In genomic region chr1:193311596-193311995, GRCm38 (mm10) we compare ENCODE assay signal across 22 mouse cellular contexts. TPM values are rescaled to one million over a fixed set of nuclear protein-coding genes. Genes with fewer than 3 reads are reported as not detected.
DNase-seq lines count a peak whose midpoint lies in the region; ATAC-seq and TF ChIP-seq lines count a peak whose summit lies in the region.
"Had no signal": no experiment of that assay in that cellular context is flagged by ENCODE, and none has a peak within 500 bp of the region (broad histone marks: within the 10 kb centered on the region; RNA-seq: fewer than 3 reads in every experiment).

No protein-coding gene starts in this region.

- H3K4me1 ChIP-seq in kidney, postnatal 0 days (replicated peaks; ENCODE audit: insufficient read depth, low read length), result 0 out of 2 replicates have a peak, but pooled peaks cover 4% of the 10 kb centered on the region
- no peaks in the 10 kb centered on the region for H3K4me1 ChIP-seq in liver, embryonic 11.5 days (replicated peaks; ENCODE audit: control insufficient read depth, insufficient read depth, low read length)
- H3K4me1 ChIP-seq in hindbrain, postnatal 0 days (ENCODE audit: insufficient read depth, low read length), result peaks cover 10% of the 10 kb centered on the region
- H3K4me1 ChIP-seq: embryonic facial prominence, embryonic 15.5 days; forebrain, embryonic 10.5 days; midbrain, embryonic 12.5 days had no signal

- no peak for TF ChIP-seq CTCF in kidney, postnatal 0 days (IDR thresholded peaks at IDR 0.05; ENCODE audit: low read depth)
- no peak for TF ChIP-seq CTCF in hindbrain, postnatal 0 days (IDR thresholded peaks at IDR 0.05; ENCODE audit: low read depth)

- no peak overlapping the region for H3K4me2 ChIP-seq in kidney, postnatal 0 days (ENCODE audit: low read length)
- no peak overlapping the region for H3K4me2 ChIP-seq in liver, embryonic 11.5 days
- H3K4me2 ChIP-seq in hindbrain, postnatal 0 days (ENCODE audit: low read depth, low read length), result no peak overlapping the region
- H3K4me2 ChIP-seq: embryonic facial prominence, embryonic 15.5 days; hindbrain, embryonic 13.5 days; intestine, embryonic 15.5 days; limb, embryonic 13.5 days; midbrain, embryonic 12.5 days; neural tube, embryonic 13.5 days had no signal

- H3K9ac ChIP-seq in kidney, postnatal 0 days (ENCODE audit: low read depth, low read length), result no peak overlapping the region
- no peak overlapping the region for H3K9ac ChIP-seq in liver, embryonic 11.5 days (ENCODE audit: low read depth, low read length)
- H3K9ac ChIP-seq in hindbrain, postnatal 0 days (replicated peaks; ENCODE audit: low read length), result no peak overlapping the region
- H3K9ac ChIP-seq: embryonic facial prominence, embryonic 15.5 days; hindbrain, embryonic 13.5 days; intestine, embryonic 15.5 days; limb, embryonic 13.5 days; midbrain, embryonic 12.5 days; neural tube, embryonic 13.5 days had no signal

- no peaks in the 10 kb centered on the region for H3K9me3 ChIP-seq in kidney, postnatal 0 days (replicated peaks; ENCODE audit: low read length)
- H3K9me3 ChIP-seq in liver, embryonic 11.5 days (ENCODE audit: control insufficient read depth, low read length), result no peaks in the 10 kb centered on the region
- no peaks in the 10 kb centered on the region for H3K9me3 ChIP-seq in hindbrain, postnatal 0 days (ENCODE audit: low read length)
- H3K9me3 ChIP-seq: embryonic facial prominence, embryonic 15.5 days; forebrain, embryonic 10.5 days; hindbrain, embryonic 13.5 days; intestine, embryonic 15.5 days; limb, embryonic 13.5 days; midbrain, embryonic 12.5 days; neural tube, embryonic 13.5 days had no signal

- H3K4me3 ChIP-seq in kidney, postnatal 0 days (replicated peaks; ENCODE audit: low read depth, low read length), result no peak overlapping the region
- H3K4me3 ChIP-seq in liver, embryonic 11.5 days (ENCODE audit: low read depth, low read length), result no peak overlapping the region
- H3K4me3 ChIP-seq in hindbrain, postnatal 0 days (ENCODE audit: low read length), result no peak overlapping the region
- H3K4me3 ChIP-seq: embryonic facial prominence, embryonic 15.5 days; forebrain, embryonic 10.5 days; hindbrain, embryonic 13.5 days; intestine, embryonic 15.5 days; limb, embryonic 13.5 days; midbrain, embryonic 12.5 days; neural tube, embryonic 13.5 days had no signal

- H3K27ac ChIP-seq in kidney, postnatal 0 days, result no peak overlapping the region
- H3K27ac ChIP-seq in liver, embryonic 11.5 days (ENCODE audit: low read depth, low read length), result no peak overlapping the region
- no peak overlapping the region for H3K27ac ChIP-seq in hindbrain, postnatal 0 days
- H3K27ac ChIP-seq: embryonic facial prominence, embryonic 15.5 days; forebrain, embryonic 10.5 days; hindbrain, embryonic 13.5 days; intestine, embryonic 15.5 days; limb, embryonic 13.5 days; midbrain, embryonic 12.5 days; neural tube, embryonic 13.5 days had no signal

- H3K27me3 ChIP-seq in kidney, postnatal 0 days (ENCODE audit: insufficient read depth, low read length), result no peaks in the 10 kb centered on the region
- H3K27me3 ChIP-seq in liver, embryonic 11.5 days (replicated peaks; ENCODE audit: control insufficient read depth, insufficient read depth, low read length), result no peaks in the 10 kb centered on the region
- no peaks in the 10 kb centered on the region for H3K27me3 ChIP-seq in hindbrain, postnatal 0 days (ENCODE audit: insufficient read depth, low read length)
- H3K27me3 ChIP-seq: embryonic facial prominence, embryonic 15.5 days; hindbrain, embryonic 13.5 days; intestine, embryonic 15.5 days; limb, embryonic 13.5 days; midbrain, embryonic 12.5 days; neural tube, embryonic 13.5 days had no signal

- peak; percentile 35 for DNase-seq in adrenal gland, adult 2 months
- no peak for DNase-seq in adrenal gland, adult 18-20 months (ENCODE audit: low spot score in 2 of 2)
- peak; percentile 74 for DNase-seq in adipocyte (ENCODE audit: low spot score)
- DNase-seq in kidney, postnatal 0 days (ENCODE audit: low spot score), result peak; percentile 15
- DNase-seq in liver, embryonic 11.5 days (ENCODE audit: low spot score), result no peak
- DNase-seq in hindbrain, postnatal 0 days (ENCODE audit: low spot score), result no peak
- no peak for DNase-seq in frontal cortex, postnatal 14 days (ENCODE audit: low spot score in 2 of 2)
- no peak for DNase-seq in lung, postnatal 14 days
- DNase-seq: cerebellum, postnatal 10 days; embryo, embryonic 11 days; gastrocnemius, postnatal 25 days; heart, postnatal 10 days; lung, postnatal 10 days; retina, postnatal 1 day had no signal

- no peaks in the 10 kb centered on the region for H3K36me3 ChIP-seq in kidney, postnatal 0 days (ENCODE audit: insufficient read depth, low read length)
- H3K36me3 ChIP-seq in liver, embryonic 11.5 days (ENCODE audit: control insufficient read depth, insufficient read depth, low read length), result no peaks in the 10 kb centered on the region
- H3K36me3 ChIP-seq in hindbrain, postnatal 0 days (ENCODE audit: insufficient read depth, low read length), result no peaks in the 10 kb centered on the region
- H3K36me3 ChIP-seq: embryonic facial prominence, embryonic 15.5 days; forebrain, embryonic 10.5 days; hindbrain, embryonic 13.5 days; intestine, embryonic 15.5 days; limb, embryonic 13.5 days; midbrain, embryonic 12.5 days; neural tube, embryonic 13.5 days had no signal

- peak; percentile 85 for ATAC-seq in kidney, postnatal 0 days (replicated peaks; ENCODE audit: low FRiP score, low read depth)
- ATAC-seq in liver, embryonic 11.5 days (replicated peaks; ENCODE audit: low FRiP score), result peak; percentile 75
- ATAC-seq in hindbrain, postnatal 0 days, result no peak
- ATAC-seq: intestine, embryonic 15.5 days had no signal

- WGBS in kidney, postnatal 0 days, result 25% methylated on average over 1 of the region's 1 CpGs
- WGBS in liver, embryonic 11.5 days, result 58% methylated on average over 1 of the region's 1 CpGs
- WGBS in hindbrain, postnatal 0 days, result 80% methylated on average over 1 of the region's 1 CpGs

RNA-seq across cellular contexts. Expression of gene G0s2, which starts 38.6 kb away (rescaled TPM):
- total RNA-seq in adrenal gland, adult 2 months (2021), result 100 to 1,000 TPM; 156 to 178 TPM
- polyA plus RNA-seq in adrenal gland, adult 2 months (2012; rRNA removed), result 182 and 309 TPM in 2 replicates
- 100 to 1,000 TPM; 129 to 206 TPM for total RNA-seq in adrenal gland, adult 18-20 months (2021)
- 47.6 and 48.9 TPM in 2 replicates for polyA plus RNA-seq in kidney, postnatal 0 days (2015; fragmentation: Nextera tagmentation; extraction: Ambion mirVana)
- 33.2 and 33.3 TPM in 2 replicates for polyA plus RNA-seq in liver, embryonic 11.5 days (2014; fragmentation: Nextera tagmentation; extraction: Ambion mirVana)
- total RNA-seq in hindbrain, postnatal 0 days (2014; rRNA removed), result 7.4 and 12.1 TPM in 2 replicates
- polyA plus RNA-seq in hindbrain, postnatal 0 days (2015; fragmentation: Nextera tagmentation; extraction: Ambion mirVana), result 7.0 and 9.1 TPM in 2 replicates
- total RNA-seq: MEL had no signal

RNA-seq across cellular contexts. Expression of gene Hsd11b1, which starts 47.7 kb away (rescaled TPM):
- 100 to 1,000 TPM; 114 to 135 TPM for total RNA-seq in adrenal gland, adult 2 months (2021)
- 56.4 and 56.8 TPM in 2 replicates for polyA plus RNA-seq in adrenal gland, adult 2 months (2012; rRNA removed)
- total RNA-seq in adrenal gland, adult 18-20 months (2021), result 100 to 1,000 TPM; 109 to 216 TPM
- polyA plus RNA-seq in kidney, postnatal 0 days (2015; fragmentation: Nextera tagmentation; extraction: Ambion mirVana), result 8.7 and 11.4 TPM in 2 replicates
- polyA plus RNA-seq in liver, embryonic 11.5 days (2014; fragmentation: Nextera tagmentation; extraction: Ambion mirVana), result 1.1 and 1.8 TPM in 2 replicates
- total RNA-seq in hindbrain, postnatal 0 days (2014; rRNA removed), result 2.3 and 2.5 TPM in 2 replicates
- polyA plus RNA-seq in hindbrain, postnatal 0 days (2015; fragmentation: Nextera tagmentation; extraction: Ambion mirVana), result 2.5 and 2.7 TPM in 2 replicates
- total RNA-seq: MEL had no signal
- polyA plus RNA-seq: hindbrain, embryonic 13.5 days; midbrain, embryonic 12.5 days; neural tube, embryonic 13.5 days had no signal

RNA-seq across cellular contexts. Expression of gene Camk1g, which starts 58.5 kb away (rescaled TPM):
- total RNA-seq in adrenal gland, adult 2 months (2021), result not detected
- polyA plus RNA-seq in adrenal gland, adult 2 months (2012; rRNA removed), result 0.29 and 0.42 TPM in 2 replicates
- total RNA-seq in adrenal gland, adult 18-20 months (2021), result under 1 TPM; 0.13 to 0.17 TPM
- polyA plus RNA-seq in kidney, postnatal 0 days (2015; fragmentation: Nextera tagmentation; extraction: Ambion mirVana), result 6.8 and 8.5 TPM in 2 replicates
- 3.3 TPM in 2 replicates for polyA plus RNA-seq in liver, embryonic 11.5 days (2014; fragmentation: Nextera tagmentation; extraction: Ambion mirVana)
- 32.9 and 34.6 TPM in 2 replicates for total RNA-seq in hindbrain, postnatal 0 days (2014; rRNA removed)
- 30.9 and 35.1 TPM in 2 replicates for polyA plus RNA-seq in hindbrain, postnatal 0 days (2015; fragmentation: Nextera tagmentation; extraction: Ambion mirVana)
- total RNA-seq: MEL had no signal

Comparison
In these comparisons a context has a peak if more than half of its experiments do, and no peak if none do; other contexts are left out.
1. DNase-seq: peak in adrenal gland, adult 2 months (single experiment), adipocyte (single experiment) and kidney, postnatal 0 days (single experiment); none in adrenal gland, adult 18-20 months (0 of 2), liver, embryonic 11.5 days (single experiment), hindbrain, postnatal 0 days (single experiment), frontal cortex, postnatal 14 days (0 of 2) and lung, postnatal 14 days (single experiment).